Mouse (Mus musculus) layer of hippocampus, postnatal 14 days (tissue): ENCODE measurements around the gene Mrps14. TPM values are rescaled to one million over a fixed set of nuclear protein-coding genes. Genes with fewer than 3 reads are reported as not detected.

Source experiments
- DNase-seq, 2 experiments: peaks; one replicate each; pipeline ENCODE4 v3.0.0; 2021 to 2022; ENCODE audit warnings: low spot score in 2 of 2, mixed read lengths in 1 of 2
- total RNA-seq, 2 experiments: library from RNA; stranded (reverse); gene quantifications; 2 replicates each; pipeline ENCODE4 v1.2.3; 2021

Gene Mrps14
- total RNA-seq, 2 experiments from 2014 or later, result 59.8 to 62.8 TPM

GRCm38 (mm10) chr1:160224093-160224492 lies 29.1 kb downstream of the Mrps14 start:
- no peak for DNase-seq

DNA sequence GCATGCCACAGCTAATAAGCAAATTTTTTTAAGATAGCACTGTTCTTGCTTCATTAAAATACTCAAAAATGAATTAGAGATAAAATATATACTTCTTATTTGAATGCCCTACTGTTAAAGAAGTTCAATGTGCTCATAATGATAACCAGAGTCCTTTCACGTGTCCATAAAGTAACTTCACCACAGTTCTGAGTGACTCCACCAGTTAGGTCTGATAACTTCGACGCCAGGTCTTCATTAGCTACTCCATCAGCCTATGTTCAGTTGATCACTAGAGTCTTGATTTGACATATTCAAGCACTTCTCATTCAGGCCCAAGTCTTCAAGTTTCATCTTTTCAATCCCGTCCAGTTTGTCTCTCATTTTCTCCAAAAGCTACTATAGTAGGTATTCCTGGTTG lies 32.2 kb downstream of the Mrps14 start:
- DNase-seq, result no peak

DNA sequence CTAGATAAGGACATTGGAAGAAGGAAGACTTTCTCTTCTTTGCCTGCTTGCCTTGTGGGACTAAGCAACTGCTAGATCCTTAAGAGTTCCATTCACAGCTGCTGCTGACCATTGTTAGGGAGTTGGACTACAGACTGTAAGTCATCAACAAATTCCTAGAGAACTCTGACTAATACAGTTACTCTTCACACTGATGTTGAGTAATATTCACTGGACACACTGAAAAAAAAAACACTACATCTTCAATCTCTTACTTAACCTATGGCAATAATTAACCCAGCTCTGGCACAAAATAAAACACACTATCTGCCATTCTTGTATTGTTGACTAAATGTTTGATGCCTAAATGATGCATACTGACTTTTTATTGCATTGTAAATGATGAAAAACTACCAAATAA lies 32.8 kb downstream of the Mrps14 start:
- DNase-seq, result no peak

GRCm38 (mm10) chr1:160231013-160231412 lies 36.0 kb downstream of the Mrps14 start:
- peak in 1 of 2 experiments; percentile 57 for DNase-seq

DNA sequence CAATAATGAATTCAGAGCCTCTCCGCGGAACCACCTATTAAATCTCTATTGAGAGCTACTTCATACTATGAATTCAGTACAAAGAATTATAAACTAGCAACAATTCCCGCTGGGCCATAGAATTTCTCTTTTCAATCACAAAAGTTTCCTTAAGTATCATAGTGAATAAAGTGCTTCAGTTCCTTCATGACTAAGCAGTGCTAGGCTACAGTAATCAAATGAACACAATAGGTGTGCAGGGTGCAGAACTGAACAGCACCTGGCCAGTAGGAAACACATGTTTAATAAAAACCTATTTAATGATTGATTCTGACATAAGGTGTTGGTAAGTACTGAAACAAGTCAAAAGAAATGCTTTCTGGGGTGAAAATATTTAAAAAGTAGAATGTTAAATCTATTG lies 37.1 kb downstream of the Mrps14 start:
- DNase-seq, result no peak

DNA sequence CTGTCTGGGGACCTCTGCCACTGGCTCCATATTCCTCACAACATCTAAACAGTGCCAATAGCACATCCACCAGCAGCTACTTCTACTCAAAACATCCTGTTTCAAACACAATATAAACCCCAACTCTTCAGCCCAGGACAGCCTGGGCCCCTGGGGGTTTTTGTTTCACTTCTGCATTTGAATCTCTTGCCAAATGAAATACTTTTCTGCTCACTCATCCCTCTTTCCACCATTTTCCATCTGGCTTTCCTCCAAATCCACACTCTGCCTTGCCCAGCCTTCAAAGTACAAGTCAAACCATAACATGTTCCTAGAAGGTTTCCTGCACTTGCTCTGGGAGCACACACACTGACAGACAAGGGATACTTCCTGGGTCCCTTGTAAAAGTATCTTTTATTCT lies 38.9 kb downstream of the Mrps14 start:
- no peak for DNase-seq

DNA sequence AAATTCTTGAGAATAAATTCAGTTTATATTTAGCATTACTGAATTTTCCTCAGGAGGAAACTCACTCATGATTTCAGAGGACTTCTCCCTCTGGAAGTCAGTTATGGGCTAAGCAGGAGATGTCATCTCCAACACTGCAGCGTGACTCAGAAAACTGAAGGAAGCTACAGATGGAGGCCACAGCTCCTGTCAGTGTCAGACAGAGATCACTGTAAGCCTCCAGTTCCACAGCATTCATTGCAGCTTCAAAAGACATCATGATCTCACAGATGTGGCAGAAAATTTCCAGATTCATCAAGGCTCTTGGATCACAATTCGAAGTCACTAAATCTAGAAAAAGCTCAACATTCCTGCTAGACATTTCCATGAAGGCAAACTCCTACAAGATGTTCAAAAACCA lies 43.0 kb downstream of the Mrps14 start:
- no peak for DNase-seq

DNA sequence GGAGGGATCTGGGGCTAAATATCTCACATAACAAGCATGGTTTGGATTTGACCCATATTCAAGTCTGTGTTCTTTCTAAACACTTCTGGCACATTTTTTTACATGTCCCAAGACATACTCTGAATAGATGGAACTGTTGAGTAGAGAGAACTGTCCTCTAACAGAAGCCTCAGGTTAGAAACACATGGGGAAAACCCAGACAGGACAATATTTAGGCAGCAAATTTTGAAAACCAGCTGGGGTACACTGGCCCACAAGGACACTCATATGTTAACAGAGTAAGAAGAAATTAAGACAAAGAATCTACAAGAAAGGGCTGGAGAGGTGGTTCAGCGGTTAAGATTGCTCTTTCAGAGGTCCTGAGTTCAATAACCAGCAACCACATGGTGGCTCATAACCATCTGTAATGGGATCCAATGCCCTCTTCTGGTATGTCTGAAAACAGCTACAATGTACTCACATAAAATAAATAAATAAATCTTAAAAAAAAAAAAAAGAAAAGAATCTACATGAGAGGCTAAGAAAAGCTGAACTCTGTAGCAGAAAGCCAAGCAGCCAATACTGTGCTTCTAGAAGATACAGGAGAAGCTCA lies 43.9 kb downstream of the Mrps14 start:
- no peak for DNase-seq

DNA sequence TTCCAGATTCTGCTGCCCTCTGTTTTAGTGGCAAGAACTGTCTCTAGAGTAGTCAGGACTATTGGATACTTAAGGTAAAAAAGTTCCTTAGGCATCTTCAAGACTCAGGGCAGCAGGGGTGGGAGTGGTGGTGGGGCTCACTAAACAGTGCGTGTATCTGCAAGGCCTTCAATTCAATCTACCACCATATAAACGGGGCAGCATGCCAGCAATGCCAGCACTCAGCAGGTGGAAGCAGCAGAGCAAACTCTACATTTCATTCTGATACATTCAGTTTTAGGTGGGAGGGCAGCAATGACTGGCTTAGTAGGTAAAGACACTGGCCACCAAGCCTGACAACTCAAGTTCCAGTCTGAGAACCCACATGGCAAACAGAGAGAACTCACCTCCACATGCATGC lies 45.1 kb downstream of the Mrps14 start:
- DNase-seq, result no peak

GRCm38 (mm10) chr1:160244689-160245088 lies 49.7 kb downstream of the Mrps14 start:
- no peak for DNase-seq

DNA sequence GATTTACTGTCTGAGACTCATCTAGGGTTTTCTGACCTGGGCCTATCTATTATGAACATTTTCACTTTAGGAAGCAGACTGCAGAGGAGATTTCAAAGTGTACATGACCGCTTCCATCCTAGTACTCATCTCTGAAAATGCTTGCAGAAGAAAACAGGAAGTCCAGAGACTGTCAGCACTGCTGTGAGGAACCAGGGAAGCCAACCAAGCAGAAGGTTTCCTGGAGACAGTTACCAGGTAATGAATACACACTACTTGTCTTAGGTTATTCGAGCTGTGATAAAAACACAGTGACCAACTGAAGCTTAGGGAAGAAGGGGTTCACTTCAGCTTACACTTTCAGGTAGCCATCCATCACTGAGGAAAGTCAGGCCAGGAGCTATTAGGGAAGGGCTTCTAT lies 50.9 kb downstream of the Mrps14 start:
- no peak for DNase-seq

- DNase-seq, result peak in 1 of 2 experiments; percentile 10
Measured at GRCm38 (mm10) chr1:160246844-160247243, 51.8 kb downstream of the Mrps14 start.

DNA sequence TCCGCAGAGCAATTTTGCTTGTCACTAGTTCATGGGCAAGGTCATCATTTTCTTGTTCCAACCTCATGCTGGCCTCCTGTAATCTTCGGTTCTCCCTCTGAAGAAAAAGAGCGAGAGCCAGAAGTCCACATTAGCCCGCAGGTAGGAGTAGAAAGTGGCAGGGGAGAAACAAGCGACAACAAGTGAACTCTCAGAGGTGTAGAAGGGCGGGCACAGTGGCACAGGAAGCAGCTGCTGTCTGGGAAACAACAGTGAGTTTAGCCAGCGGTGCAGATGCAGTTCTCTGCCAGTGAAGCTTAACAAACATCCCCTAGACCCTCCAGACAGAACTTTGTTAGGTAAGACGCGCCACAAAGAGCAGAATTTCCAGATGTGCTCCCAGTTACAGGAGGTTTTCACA lies 52.5 kb downstream of the Mrps14 start:
- DNase-seq, result no peak

DNA sequence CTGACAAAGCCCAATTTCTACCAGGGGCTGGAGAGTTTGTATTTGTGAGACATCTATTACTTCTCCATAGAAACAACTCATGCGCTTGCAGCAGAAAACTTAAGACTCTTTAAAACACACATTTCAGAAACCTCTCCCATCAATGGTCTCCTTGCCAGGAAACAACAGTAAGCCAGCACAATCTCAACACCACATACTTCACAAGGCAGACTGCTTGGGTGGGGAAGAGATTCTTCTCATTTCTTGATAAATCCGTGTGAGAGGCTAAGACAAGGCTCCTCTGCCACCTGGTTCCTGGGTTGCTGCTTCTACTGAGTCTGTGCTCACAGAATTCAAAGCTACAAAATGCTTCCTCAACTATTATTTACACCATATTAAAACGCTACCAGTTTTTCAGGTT lies 54.8 kb downstream of the Mrps14 start:
- DNase-seq, result no peak

GRCm38 (mm10) chr1:160250782-160251181 lies 55.8 kb downstream of the Mrps14 start:
- DNase-seq, result no peak

GRCm38 (mm10) chr1:160251388-160252007 lies 56.5 kb downstream of the Mrps14 start:
- no peak for DNase-seq

Other genes with a start within 250 kb of the Mrps14 start
- 1 to 10 TPM; 2.9 to 4.5 TPM for gene 4930523C07Rik, start 150.8 kb upstream of the Mrps14 start, total RNA-seq
- under 1 TPM in 1 of 2 experiments, not detected in 1; 0.14 TPM for gene Tnn, start 41.6 kb upstream of the Mrps14 start, total RNA-seq
- gene Cacybp, start 17.7 kb downstream of the Mrps14 start, total RNA-seq, result 10 to 100 TPM; 69.2 to 84.9 TPM